ENCODE assay signal across 8 mouse cellular contexts in the genomic region with DNA sequence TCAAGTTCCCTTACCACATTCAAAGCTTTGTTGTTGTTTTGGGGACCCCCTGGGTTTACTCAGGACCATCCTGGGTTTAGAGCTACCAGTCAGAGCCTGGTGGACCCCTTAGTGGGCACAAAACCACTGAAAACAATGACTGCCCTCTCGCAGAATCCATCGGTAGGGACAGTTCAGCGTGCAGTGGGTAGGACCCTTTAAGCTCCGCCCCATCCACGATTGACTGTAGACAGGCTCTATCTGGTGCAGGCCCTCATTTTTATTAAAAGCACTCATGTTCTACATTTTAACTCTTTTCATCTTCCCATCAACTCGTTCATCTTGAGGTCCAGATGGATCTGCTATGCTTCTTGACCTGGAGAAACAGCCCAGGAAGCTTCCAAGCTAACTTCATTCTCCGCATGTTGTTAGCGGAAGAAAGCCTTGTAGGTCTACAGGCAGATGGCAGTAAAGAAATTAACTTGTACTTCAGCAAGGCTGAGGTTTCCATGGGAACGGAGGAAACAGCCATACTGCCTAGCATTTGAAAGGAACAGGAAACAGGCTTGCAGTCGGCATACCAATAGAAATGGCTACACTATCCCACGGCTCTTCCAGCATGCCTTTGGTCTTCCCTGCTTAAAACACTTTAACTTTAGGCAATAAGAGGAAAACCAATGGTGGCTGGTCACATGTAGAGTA. TPM values are rescaled to one million over a fixed set of nuclear protein-coding genes. Genes with fewer than 3 reads are reported as not detected.
A peak's percentile ranks its signal among the peaks of the same experiment; 100 is the strongest.
DNase-seq lines count a peak whose midpoint lies in the region; ATAC-seq and TF ChIP-seq lines count a peak whose summit lies in the region.
"Had no signal": no experiment of that assay in that cellular context is flagged by ENCODE, and none has a peak within 500 bp of the region (broad histone marks: within the 10 kb centered on the region; RNA-seq: fewer than 3 reads in every experiment).

No protein-coding gene starts in this region.

- no peak overlapping the region for H3K4me3 ChIP-seq in forebrain, postnatal 0 days (ENCODE audit: low read depth, low read length)
- H3K4me3 ChIP-seq in midbrain, embryonic 10.5 days, result peak overlapping the region; percentile 23
- H3K4me3 ChIP-seq: liver, embryonic 15.5 days had no signal

- ATAC-seq in forebrain, postnatal 0 days, result peak; percentile 98
- no peak for ATAC-seq in CD4-positive, CD25-positive, alpha-beta regulatory T cell, adult 4 months

- no peaks in the 10 kb centered on the region for H3K27me3 ChIP-seq in forebrain, postnatal 0 days (ENCODE audit: insufficient read depth, low read length)
- H3K27me3 ChIP-seq in midbrain, embryonic 10.5 days (ENCODE audit: low read depth, poor library complexity, severe bottlenecking), result 0 out of 2 replicates have a peak, but pooled peaks cover 3% of the 10 kb centered on the region
- H3K27me3 ChIP-seq: liver, embryonic 15.5 days had no signal

- peak; percentile 95 for DNase-seq in R1 (ENCODE audit: low read depth, low spot score)
- peak; percentile 95 for DNase-seq in brain, adult 2 months (ENCODE audit: low read depth, low spot score)
- peak; percentile 92 for DNase-seq in forebrain, postnatal 0 days
- DNase-seq in kidney, postnatal 14 days, result peak; percentile 70
- peak; percentile 68 for DNase-seq in midbrain, embryonic 10.5 days (ENCODE audit: low spot score)
- no peak for DNase-seq in spleen, postnatal 14 days (ENCODE audit: low spot score in 2 of 2)

- no peaks in the 10 kb centered on the region for H3K36me3 ChIP-seq in forebrain, postnatal 0 days (ENCODE audit: insufficient read depth)
- H3K36me3 ChIP-seq in midbrain, embryonic 10.5 days, result no peaks in the 10 kb centered on the region
- H3K36me3 ChIP-seq: liver, embryonic 15.5 days had no signal

- peak; percentile 64 for TF ChIP-seq CTCF in forebrain, postnatal 0 days (IDR thresholded peaks at IDR 0.05; ENCODE audit: low read depth)

- H3K9ac ChIP-seq in forebrain, postnatal 0 days, result no peak overlapping the region
- H3K9ac ChIP-seq: liver, embryonic 15.5 days had no signal

- peaks cover 9% of the 10 kb centered on the region; the same call in 1 of the 2 replicates for H3K4me1 ChIP-seq in forebrain, postnatal 0 days (ENCODE audit: insufficient read depth)
- peaks cover 17% of the 10 kb centered on the region for H3K4me1 ChIP-seq in midbrain, embryonic 10.5 days
- H3K4me1 ChIP-seq: liver, embryonic 15.5 days had no signal

- H3K9me3 ChIP-seq in forebrain, postnatal 0 days (ENCODE audit: low read length), result no peaks in the 10 kb centered on the region
- no peaks in the 10 kb centered on the region for H3K9me3 ChIP-seq in midbrain, embryonic 10.5 days (replicated peaks)
- H3K9me3 ChIP-seq: liver, embryonic 15.5 days had no signal

- H3K27ac ChIP-seq in forebrain, postnatal 0 days (ENCODE audit: low read depth, low read length), result peak overlapping the region; percentile 57
- peak overlapping the region; percentile 74 for H3K27ac ChIP-seq in midbrain, embryonic 10.5 days (replicated peaks)
- H3K27ac ChIP-seq: liver, embryonic 15.5 days had no signal

- 23% methylated on average over 11 of the region's 11 CpGs for WGBS in forebrain, postnatal 0 days
- 38% methylated on average over 11 of the region's 11 CpGs for WGBS in midbrain, embryonic 10.5 days

- peak overlapping the region; percentile 13; the same call in 1 of the 2 replicates for H3K4me2 ChIP-seq in forebrain, postnatal 0 days (ENCODE audit: low read depth)
- H3K4me2 ChIP-seq: liver, embryonic 15.5 days had no signal

RNA-seq across cellular contexts. Expression of a gene that starts 14.9 kb away (rescaled TPM):
- total RNA-seq in forebrain, postnatal 0 days (2014; rRNA removed), result 114 and 133 TPM in 2 replicates
- polyA plus RNA-seq in forebrain, postnatal 0 days (2015; fragmentation: Nextera tagmentation; extraction: Ambion mirVana), result 49.5 and 62.8 TPM in 2 replicates
- polyA plus RNA-seq in midbrain, embryonic 10.5 days (2016; fragmentation: Nextera tagmentation; extraction: Ambion mirVana), result 33.2 and 37.2 TPM in 2 replicates
- polyA plus RNA-seq in CD4-positive, CD25-positive, alpha-beta regulatory T cell, adult 4 months (2017; shearing (Covaris generic)), result not detected

RNA-seq across cellular contexts. Expression of a gene that starts 54.9 kb away (rescaled TPM):
- 1,756 and 1,892 TPM in 2 replicates for total RNA-seq in forebrain, postnatal 0 days (2014; rRNA removed)
- 1,681 and 1,809 TPM in 2 replicates for polyA plus RNA-seq in forebrain, postnatal 0 days (2015; fragmentation: Nextera tagmentation; extraction: Ambion mirVana)
- 265 and 368 TPM in 2 replicates for polyA plus RNA-seq in midbrain, embryonic 10.5 days (2016; fragmentation: Nextera tagmentation; extraction: Ambion mirVana)
- polyA plus RNA-seq in CD4-positive, CD25-positive, alpha-beta regulatory T cell, adult 4 months (2017; shearing (Covaris generic)), result not detected

Comparison
In these comparisons a context has a peak if more than half of its experiments do, and no peak if none do; other contexts are left out.
1. DNase-seq: peak in R1 (single experiment), brain, adult 2 months (single experiment), forebrain, postnatal 0 days (single experiment), kidney, postnatal 14 days (single experiment) and midbrain, embryonic 10.5 days (single experiment); none in spleen, postnatal 14 days (0 of 2).
2. RNA of a gene that starts 14.9 kb away (polyA plus RNA-seq): 49.5 to 62.8 TPM in forebrain, postnatal 0 days and 33.2 to 37.2 TPM in midbrain, embryonic 10.5 days; not detected in CD4-positive, CD25-positive, alpha-beta regulatory T cell, adult 4 months; every median in the first group is over 10 times any median in the second.
3. RNA of a gene that starts 54.9 kb away (polyA plus RNA-seq): 1,681 to 1,809 TPM in forebrain, postnatal 0 days and 265 to 368 TPM in midbrain, embryonic 10.5 days; not detected in CD4-positive, CD25-positive, alpha-beta regulatory T cell, adult 4 months; every median in the first group is over 100 times any median in the second.